Mouse (Mus musculus): ENCODE data around the gene Herpud1.

- TF ChIP-seq CTCF (IDR thresholded peaks at IDR 0.05; ENCODE audit: borderline replicate concordance, control insufficient read depth, extremely low read depth, insufficient read depth, low read length, poor library complexity), result no peak
- no peak for TF ChIP-seq POLR2A (IDR thresholded peaks at IDR 0.05; ENCODE audit: control insufficient read depth, extremely low read depth, insufficient read depth, low read length, poor library complexity)
These were observed 46.0 kb downstream of the Herpud1 start for GRCm38 (mm10) chr8:94432212-94432611.
